Mouse (Mus musculus): ENCODE data around the gene Unc13a.

Gene Unc13a

GRCm38 (mm10) chr8:71580201-71580600, 91.4 kb downstream of the Unc13a start:
- DNase-seq (ENCODE audit: low spot score) = peak; percentile 78

- no peak for DNase-seq (ENCODE audit: low spot score)
Observed at GRCm38 (mm10) chr8:71579476-71579875, 92.1 kb downstream of the Unc13a start.

GRCm38 (mm10) chr8:71579009-71579408, 92.5 kb downstream of the Unc13a start:
- DNase-seq (ENCODE audit: low spot score) = no peak

- no peak for DNase-seq (ENCODE audit: low spot score)
Observed at GRCm38 (mm10) chr8:71577856-71578387, 93.6 kb downstream of the Unc13a start.

GRCm38 (mm10) chr8:71575020-71575419, 96.5 kb downstream of the Unc13a start:
- DNase-seq (ENCODE audit: low spot score) = no peak

- peak; percentile 44 for DNase-seq (ENCODE audit: low spot score)
Observed at GRCm38 (mm10) chr8:71574426-71574825, 97.1 kb downstream of the Unc13a start.
